Mouse (Mus musculus): ENCODE results near the gene Cxadr. TPM values are rescaled to one million over a fixed set of nuclear protein-coding genes. Genes with fewer than 3 reads are reported as not detected.

The Cxadr gene
- 88.0 TPM for polyA plus RNA-seq (2021)

DNA sequence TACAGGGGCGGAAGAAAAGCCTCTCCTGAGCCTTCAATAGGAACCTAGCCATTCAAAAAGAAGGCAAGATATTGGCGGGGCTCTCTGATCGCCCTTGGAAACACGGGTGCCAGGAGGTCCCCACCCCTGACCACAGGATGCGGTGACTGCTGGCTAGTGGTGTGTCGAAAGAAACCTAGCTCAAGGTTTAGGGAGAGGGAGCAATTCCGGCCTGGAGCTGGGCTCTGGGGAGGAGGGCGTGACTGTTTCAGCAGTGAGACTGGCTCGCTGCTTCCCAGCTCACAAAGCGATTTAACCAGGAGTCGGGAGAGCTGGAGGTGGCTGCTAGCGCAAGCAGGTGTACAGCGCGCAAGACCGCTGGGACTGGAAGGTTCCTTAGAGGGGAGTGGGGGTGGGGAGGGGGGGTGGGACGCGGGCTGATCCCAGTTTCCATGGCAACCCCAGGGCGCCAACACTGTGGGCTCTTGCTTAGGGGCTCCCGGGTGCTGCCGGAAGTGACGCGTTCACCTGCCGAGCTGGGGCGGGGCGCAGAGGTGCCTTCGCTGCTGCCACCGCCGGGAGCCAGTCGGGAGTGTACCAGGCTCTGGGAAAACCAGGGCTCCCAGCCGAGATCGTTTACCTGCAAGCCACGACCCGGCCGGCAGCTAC lies at the start of gene Cxadr:
TSS of gene Cxadr (plus strand) at position 307 of the 648 bp plus-strand sequence.
- in situ Hi-C loops (cut with MboI; ENCODE audit: low pct_unique_long_range_greater_than_20kb): no loop called here
- no peak for TF ChIP-seq CTCF (IDR thresholded peaks at IDR 0.05)
- DNase-seq (ENCODE audit: low read depth, low spot score) (no peak), ATAC-seq (peak; percentile 83)
- ChIA-PET POLR2A (interaction anchor here (0.9 to 1.0 kb wide), 2 partner anchors 13 to 16 kb away, joined by 3 read pairs; no protein-coding TSS in a partner anchor), CTCF (interaction anchor here (2.4 kb wide), 1 partner anchor 16 kb away, joined by 7 read pairs; no protein-coding TSS in a partner anchor)
- H3K27me3 ChIP-seq: no peaks in the 10 kb centered on the region

DNA sequence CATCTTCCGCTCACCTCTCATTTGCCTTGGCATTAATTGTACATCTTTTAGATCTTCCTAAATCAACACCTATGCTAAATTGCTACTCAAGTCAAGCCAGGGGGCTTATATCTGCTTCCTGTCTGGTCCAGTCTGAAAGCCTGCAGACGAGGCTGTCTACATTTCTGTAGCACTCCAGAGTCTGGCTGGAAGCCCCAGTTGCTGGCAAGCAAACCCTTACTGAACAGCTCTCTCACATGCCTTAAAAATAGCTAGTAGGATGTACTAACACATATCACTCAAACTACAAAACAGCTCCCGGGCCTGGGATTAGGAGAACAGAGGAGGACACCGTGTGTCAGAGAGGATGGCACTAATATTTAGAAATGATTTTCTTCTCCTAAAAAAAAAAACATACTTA lies 42.3 kb upstream of the Cxadr start:
- no peaks in the 10 kb centered on the region for H3K27me3 ChIP-seq
- no peak for ATAC-seq
- POLR2A ChIA-PET: no interaction called here
- in situ Hi-C loops (cut with MboI; ENCODE audit: low pct_unique_long_range_greater_than_20kb): no loop called here
- TF ChIP-seq CTCF (IDR thresholded peaks at IDR 0.05): no peak
- CTCF ChIA-PET: interaction anchor here (1.3 kb wide), 1 partner anchor 11 kb away, joined by 4 read pairs; no protein-coding TSS in a partner anchor
- no peak for DNase-seq (ENCODE audit: low read depth, low spot score)

DNA sequence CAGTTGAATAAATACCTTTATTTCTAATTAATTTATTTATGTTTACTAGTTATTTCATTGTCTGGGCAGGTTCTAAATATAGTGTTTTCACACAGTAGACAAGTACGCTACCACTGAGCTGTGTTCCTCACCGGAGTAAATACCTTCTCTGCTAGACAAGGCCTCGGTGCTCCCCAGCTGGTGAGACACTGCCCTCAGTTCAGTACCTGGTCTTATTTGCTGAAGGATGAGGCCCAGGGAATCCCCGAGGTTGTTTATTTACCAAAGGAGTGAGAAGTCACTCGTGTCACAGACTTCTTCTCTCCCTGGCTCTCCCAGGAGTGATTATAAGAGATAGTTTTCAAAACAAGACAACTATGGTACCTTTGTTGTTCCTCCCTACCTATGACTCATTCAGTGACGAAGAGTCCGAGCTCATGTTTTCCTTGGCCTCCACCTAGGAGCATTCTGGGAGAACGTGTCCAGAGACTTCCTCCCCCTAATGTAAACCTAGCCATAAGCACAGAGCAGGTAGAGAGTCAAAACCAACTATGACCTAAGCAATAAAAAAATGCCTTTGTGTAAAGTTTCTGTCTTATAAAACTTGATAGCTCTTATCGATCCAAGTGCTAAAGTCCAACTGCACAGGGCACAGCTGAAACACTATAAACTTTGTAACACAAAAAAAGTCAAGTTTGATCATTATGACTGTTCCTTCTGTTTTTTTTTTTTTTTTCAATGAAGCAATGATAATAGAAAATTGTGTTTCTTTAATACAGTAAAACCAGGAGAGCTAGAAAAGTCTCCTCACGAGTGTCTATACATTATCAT lies 41.0 kb upstream of the Cxadr start:
- ATAC-seq: no peak
- ChIA-PET CTCF (interaction anchor here (1.3 kb wide), 1 partner anchor 12 kb away, joined by 4 read pairs; no protein-coding TSS in a partner anchor), POLR2A (interaction anchor here (0.6 to 0.8 kb wide), 2 partner anchors 8 to 15 kb away, joined by 4 to 6 read pairs; no protein-coding TSS in a partner anchor)
- no peaks in the 10 kb centered on the region for H3K27me3 ChIP-seq
- no peak for TF ChIP-seq CTCF (IDR thresholded peaks at IDR 0.05)
- no peak for DNase-seq (ENCODE audit: low read depth, low spot score)
- in situ Hi-C loops (cut with MboI; ENCODE audit: low pct_unique_long_range_greater_than_20kb): no loop called here

DNA sequence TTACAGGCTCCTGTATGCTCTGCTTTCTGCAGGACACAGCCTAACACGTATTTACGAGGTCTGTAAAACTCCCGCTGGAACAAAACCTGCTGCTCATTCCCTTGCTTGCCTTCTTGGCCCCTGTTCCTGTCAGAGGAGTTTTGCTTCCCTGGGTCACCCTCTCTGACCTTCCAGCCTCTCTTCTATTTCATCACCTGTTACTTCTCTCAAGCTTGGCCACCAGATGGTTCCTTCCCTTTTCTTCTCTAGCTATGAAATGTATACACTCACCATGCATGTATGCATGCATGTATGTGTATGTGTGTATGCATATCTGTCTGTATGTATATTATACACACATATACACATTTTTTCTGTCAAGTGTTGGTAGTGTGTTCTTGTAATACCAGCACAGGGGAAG lies 39.8 kb upstream of the Cxadr start:
- DNase-seq (ENCODE audit: low read depth, low spot score) (no peak), ATAC-seq (no peak)
- in situ Hi-C loops (cut with MboI; ENCODE audit: low pct_unique_long_range_greater_than_20kb): no loop called here
- no peaks in the 10 kb centered on the region for H3K27me3 ChIP-seq
- ChIA-PET CTCF (no interaction called here), POLR2A (no interaction called here)
- TF ChIP-seq CTCF (IDR thresholded peaks at IDR 0.05): no peak

DNA sequence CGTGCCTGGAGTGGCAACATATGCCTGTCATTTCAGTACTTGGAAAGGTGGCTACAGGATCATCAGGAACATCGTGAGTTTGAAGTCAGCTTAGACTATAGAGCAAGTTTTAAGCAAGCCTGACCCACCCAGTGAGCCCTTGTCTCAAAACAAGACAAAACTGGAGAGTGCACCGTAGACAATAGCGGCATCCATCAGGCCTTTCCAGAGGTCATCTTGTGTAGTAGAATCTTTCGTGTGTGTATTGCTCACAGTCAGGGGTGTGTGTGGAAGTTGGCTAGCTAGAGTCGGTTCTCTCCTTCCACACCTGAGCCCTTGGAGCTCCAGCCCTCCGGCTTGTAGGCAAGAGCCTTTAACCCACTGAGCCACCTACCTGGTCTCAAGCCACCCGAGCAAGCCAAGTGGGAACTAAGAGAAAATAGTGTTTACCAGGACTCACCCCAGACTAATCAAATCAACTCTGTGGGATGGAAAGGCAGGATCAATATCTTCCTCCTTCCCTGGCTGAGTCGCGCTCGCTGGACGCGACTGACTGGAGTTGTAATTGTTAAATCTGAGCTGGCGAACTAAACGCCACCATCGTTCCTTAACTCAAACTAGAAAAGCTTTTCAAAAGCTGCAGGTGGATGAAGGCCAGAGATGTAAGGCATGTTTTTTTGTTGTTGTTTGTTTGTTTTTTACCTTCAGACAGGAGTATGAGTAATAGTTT lies 36.7 kb upstream of the Cxadr start:
- CTCF ChIA-PET: interaction anchor here (1.0 to 1.4 kb wide), 2 partner anchors 9 to 66 kb away, joined by 3 to 6 read pairs; no protein-coding TSS in a partner anchor
- TF ChIP-seq CTCF (IDR thresholded peaks at IDR 0.05): no peak
- in situ Hi-C loops (cut with MboI; ENCODE audit: low pct_unique_long_range_greater_than_20kb): no loop called here

DNA sequence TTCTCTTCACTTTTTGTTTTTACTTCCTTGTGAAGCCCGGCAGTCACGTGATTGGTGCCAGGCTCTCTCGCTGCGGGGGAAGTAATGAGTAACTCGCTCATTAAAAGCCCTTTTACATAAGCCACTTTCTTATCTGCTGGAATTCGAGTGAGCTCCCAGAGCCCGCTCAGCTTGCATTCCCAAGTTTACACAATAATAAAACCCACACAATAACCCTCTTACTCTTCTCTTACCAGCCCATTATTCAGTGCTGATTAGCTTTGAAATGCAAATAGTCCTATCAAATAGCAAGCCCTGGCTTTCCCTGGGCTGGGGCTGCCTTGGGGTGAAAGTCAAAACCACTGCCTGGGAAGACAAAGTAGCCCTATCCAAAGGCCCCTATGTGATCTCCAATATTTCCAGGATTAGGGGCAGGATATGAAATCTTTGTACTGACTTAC lies 36.1 kb upstream of the Cxadr start:
- CTCF ChIA-PET: interaction anchor here (1.0 to 1.4 kb wide), 2 partner anchors 8 to 66 kb away, joined by 3 to 6 read pairs; no protein-coding TSS in a partner anchor
- no peaks in the 10 kb centered on the region for H3K27me3 ChIP-seq
- in situ Hi-C loops (cut with MboI; ENCODE audit: low pct_unique_long_range_greater_than_20kb): no loop called here
- ATAC-seq (peak; percentile 61), DNase-seq (ENCODE audit: low read depth, low spot score) (peak; percentile 42)
- TF ChIP-seq CTCF (IDR thresholded peaks at IDR 0.05): no peak
- POLR2A ChIA-PET: no interaction called here

More for the DNA sequence above, 36.7 kb upstream of the Cxadr start:
- DNase-seq (ENCODE audit: low read depth, low spot score): no peak
- no peaks in the 10 kb centered on the region for H3K27me3 ChIP-seq
- POLR2A ChIA-PET: interaction anchor here (1.2 kb wide), 1 partner anchor 33 kb away, joined by 3 read pairs; no protein-coding TSS in a partner anchor
- no peak for ATAC-seq

DNA sequence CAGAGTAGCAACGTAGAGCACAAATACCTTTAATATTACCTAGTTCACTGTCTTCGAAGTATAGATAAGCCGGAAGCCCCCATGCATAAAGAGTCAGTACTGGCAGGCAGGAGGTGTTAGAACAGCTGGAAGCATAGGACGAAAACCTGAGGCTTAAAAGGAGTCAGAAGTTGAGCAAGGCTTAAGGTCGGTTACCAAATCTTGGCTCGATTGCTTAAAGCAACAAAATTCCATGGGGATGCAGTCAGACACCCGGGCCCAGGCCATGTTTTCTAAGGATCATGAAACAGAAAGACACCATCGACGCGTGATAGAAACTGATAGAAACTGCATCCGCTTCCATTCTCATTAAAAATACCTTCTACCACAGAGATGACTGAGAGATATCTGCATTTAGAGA lies 35.5 kb upstream of the Cxadr start:
- CTCF ChIA-PET: interaction anchor here (1.0 to 1.4 kb wide), 2 partner anchors 8 to 67 kb away, joined by 3 to 6 read pairs; no protein-coding TSS in a partner anchor
- in situ Hi-C loops (cut with MboI; ENCODE audit: low pct_unique_long_range_greater_than_20kb): no loop called here
- ATAC-seq (peak; percentile 23), DNase-seq (ENCODE audit: low read depth, low spot score) (no peak)
- POLR2A ChIA-PET: no interaction called here
- H3K27me3 ChIP-seq: no peaks in the 10 kb centered on the region
- no peak for TF ChIP-seq CTCF (IDR thresholded peaks at IDR 0.05)

DNA sequence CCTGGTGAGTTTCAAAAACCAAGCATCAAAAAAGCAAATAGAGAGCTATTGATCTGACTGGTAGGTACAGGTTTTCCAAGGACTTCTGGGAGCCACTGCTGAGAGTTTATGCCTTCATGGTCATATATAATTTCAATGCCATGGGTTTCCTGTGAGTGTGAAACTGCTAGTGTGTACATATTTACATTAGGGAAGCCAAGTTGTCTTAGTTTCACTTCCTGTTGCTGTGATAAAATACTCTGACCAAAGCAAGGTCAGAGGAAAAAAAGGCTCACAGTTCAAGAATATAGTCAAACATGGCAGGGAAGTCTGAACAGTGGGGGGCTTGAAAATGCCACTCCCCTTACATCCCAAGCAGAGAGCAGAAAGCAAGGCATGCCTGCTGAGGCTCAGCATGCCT lies 33.8 kb upstream of the Cxadr start:
- ATAC-seq (no peak), DNase-seq (ENCODE audit: low read depth, low spot score) (no peak)
- H3K27me3 ChIP-seq: no peaks in the 10 kb centered on the region
- ChIA-PET CTCF (interaction anchor here (0.9 to 1.3 kb wide), 2 partner anchors 13 to 50 kb away, joined by 3 read pairs; no protein-coding TSS in a partner anchor), POLR2A (no interaction called here)
- TF ChIP-seq CTCF (IDR thresholded peaks at IDR 0.05): no peak
- in situ Hi-C loops (cut with MboI; ENCODE audit: low pct_unique_long_range_greater_than_20kb): no loop called here

DNA sequence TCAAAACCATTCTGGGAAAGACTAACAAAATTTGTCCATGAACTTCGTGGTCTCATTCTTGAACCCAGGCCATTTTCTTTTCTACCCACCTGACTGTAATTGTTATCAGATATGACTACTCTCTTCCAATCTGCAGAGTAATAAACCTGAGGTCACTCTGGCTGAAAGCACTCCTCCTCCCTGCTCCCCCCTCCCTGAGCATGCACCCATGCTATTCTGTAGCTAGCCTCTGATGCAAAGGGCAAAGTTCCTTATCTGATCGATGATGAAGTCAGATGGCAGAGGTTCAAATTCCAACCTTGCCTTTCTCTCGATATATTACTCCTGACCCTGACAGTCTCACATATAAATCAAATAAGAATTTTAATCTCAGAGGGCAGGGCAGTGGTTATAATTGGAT lies 33.1 kb upstream of the Cxadr start:
- no peaks in the 10 kb centered on the region for H3K27me3 ChIP-seq
- ChIA-PET CTCF (no interaction called here), POLR2A (interaction anchor here (0.6 kb wide), 1 partner anchor 7 kb away, joined by 4 read pairs; no protein-coding TSS in a partner anchor)
- no peak for DNase-seq (ENCODE audit: low read depth, low spot score)
- no peak for ATAC-seq
- TF ChIP-seq CTCF (IDR thresholded peaks at IDR 0.05): no peak
- in situ Hi-C loops (cut with MboI; ENCODE audit: low pct_unique_long_range_greater_than_20kb): no loop called here

DNA sequence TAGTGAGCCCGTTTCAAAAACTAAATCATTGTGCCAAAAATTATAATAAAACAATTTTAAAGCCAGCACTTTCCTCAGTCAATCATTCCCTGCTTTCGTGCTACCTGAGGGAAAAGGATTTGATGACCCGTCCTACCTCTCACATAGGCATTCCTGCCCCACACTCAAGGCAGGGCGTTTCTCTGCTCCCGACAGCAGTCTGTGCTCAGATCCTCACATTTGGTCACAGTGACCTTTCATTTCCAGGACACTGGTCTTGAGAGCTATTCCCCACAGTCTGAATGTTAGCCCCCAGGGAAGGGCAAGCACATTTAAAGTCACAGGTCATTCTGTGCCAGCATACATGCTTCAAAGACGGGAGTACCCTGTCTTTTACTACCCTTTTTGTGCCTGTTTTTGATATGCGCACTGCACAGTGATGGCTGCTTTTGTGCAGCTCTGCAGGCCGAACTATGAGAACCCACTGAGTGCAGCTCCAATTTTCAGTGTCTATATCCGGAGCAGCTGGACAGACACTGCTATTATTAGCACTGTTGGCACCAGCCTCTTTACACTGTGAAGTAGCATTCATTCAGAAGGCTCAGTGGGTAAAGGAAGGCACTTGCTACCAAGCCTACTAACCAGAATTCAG lies 26.3 kb upstream of the Cxadr start:
- no peak for TF ChIP-seq CTCF (IDR thresholded peaks at IDR 0.05)
- ChIA-PET POLR2A (no interaction called here), CTCF (no interaction called here)
- no peaks in the 10 kb centered on the region for H3K27me3 ChIP-seq
- DNase-seq (ENCODE audit: low read depth, low spot score): no peak
- ATAC-seq: no peak
- in situ Hi-C loops (cut with MboI; ENCODE audit: low pct_unique_long_range_greater_than_20kb): no loop called here

All from Patski (cell line).